Mouse (Mus musculus): ENCODE data around the gene Nfkb1.

DNA sequence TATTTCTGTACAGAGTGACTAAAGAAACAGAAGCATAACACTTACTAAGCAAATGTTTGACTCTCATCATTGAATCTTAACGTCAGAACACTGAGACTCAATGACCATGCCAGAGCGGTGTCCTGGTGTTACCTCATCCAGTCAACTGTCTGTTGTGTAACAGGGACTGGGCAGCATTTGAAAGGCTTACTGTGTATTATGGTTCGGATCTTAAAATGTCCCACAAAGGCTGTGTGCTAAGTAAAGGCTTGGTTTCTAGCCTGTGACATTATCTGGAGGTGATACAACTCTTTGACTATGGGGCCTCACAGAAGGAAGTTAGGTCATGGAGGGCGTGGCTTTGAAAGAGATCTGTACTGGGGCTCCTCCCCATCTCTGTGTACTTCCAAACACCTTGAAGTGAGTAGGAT is 104.9 kb downstream of the Nfkb1 start:
- TF ChIP-seq CTCF (IDR thresholded peaks at IDR 0.05) (no peak), EP300 (IDR thresholded peaks at IDR 0.05) (no peak)
